Mouse (Mus musculus) hindbrain, embryonic 16.5 days (tissue): ENCODE results near the gene Mfsd4b5. TPM values are rescaled to one million over a fixed set of nuclear protein-coding genes. Genes with fewer than 3 reads are reported as not detected.
"Not testable (repeated sequence)": the region's sequence is repeated elsewhere in the genome, so short reads cannot be mapped to it uniquely, and the experiment has no call there.

Experiments used
- ATAC-seq: fragments of 200-750 bp; cut with Nextera tagmentation; 2 replicates; pipeline ENCODE4 v1.8.0; 2017; ENCODE audit warnings: moderate TSS enrichment, moderate library complexity
- H3K27ac ChIP-seq: fragments of 300-500 bp; sonication (generic); 2 replicates; pipeline ENCODE4 v1.5.1; 2014; ENCODE audit warnings: low read depth, mild to moderate bottlenecking, control low read depth, low read length, moderate library complexity
- H3K27me3 ChIP-seq: fragments of 300-500 bp; sonication (generic); replicated peaks from 2 replicates; pipeline ENCODE4 v1.6.1; 2014; ENCODE audit warnings: low read length; ENCODE audit not compliant: control insufficient read depth, insufficient read depth
- H3K36me3 ChIP-seq: fragments of 300-500 bp; sonication (generic); 2 replicates; pipeline ENCODE4 v1.6.1; 2014; ENCODE audit warnings: mild to moderate bottlenecking, low read length, moderate library complexity, mixed read lengths; ENCODE audit not compliant: control insufficient read depth, insufficient read depth
- H3K4me1 ChIP-seq: fragments of 300-500 bp; sonication (generic); 2 replicates; pipeline ENCODE4 v1.6.1; 2014; ENCODE audit warnings: low read depth, low read length; ENCODE audit not compliant: control insufficient read depth, insufficient read depth
- H3K4me2 ChIP-seq: fragments of 300-500 bp; sonication (generic); 2 replicates; pipeline ENCODE4 v1.6.1; 2014; ENCODE audit warnings: mild to moderate bottlenecking, low read length, control low read depth, moderate library complexity
- H3K4me3 ChIP-seq: fragments of 300-500 bp; sonication (generic); 2 replicates; pipeline ENCODE4 v1.5.1; 2014; ENCODE audit warnings: mild to moderate bottlenecking, low read length, control low read depth, moderate library complexity
- H3K9ac ChIP-seq: fragments of 300-500 bp; sonication (generic); 2 replicates; pipeline ENCODE4 v1.6.1; 2014; ENCODE audit warnings: low read depth, mild to moderate bottlenecking, control low read depth, low read length, moderate library complexity
- H3K9me3 ChIP-seq: fragments of 300-500 bp; sonication (generic); 2 replicates; pipeline ENCODE4 v1.6.1; 2014; ENCODE audit warnings: mild to moderate bottlenecking, low read length, moderate library complexity; ENCODE audit not compliant: control insufficient read depth
- WGBS: fragments of 180-500 bp; shearing (Covaris S2); extraction: QIAGEN DNeasy Blood & Tissue Kit; methylation state at CpG from one replicate; pipeline ENCODE4 v1.1.7; 2014; 5-methylcytosine and 5-hydroxymethylcytosine counted together
- polyA plus RNA-seq: library from polyadenylated mRNA; unstranded; fragments of >200 nt; fragmentation: Nextera tagmentation; extraction: Ambion mirVana; gene quantifications from 2 replicates; pipeline ENCODE4 v1.2.1, GENCODE M21; 2015

Mfsd4b5 gene
- polyA plus RNA-seq, 1 experiment from 2014 or later: not detected

- no peak overlapping the region for H3K27ac ChIP-seq
- 67% methylated on average over 2 of the region's 2 CpGs for WGBS
- H3K9me3 ChIP-seq: no peaks in the 10 kb centered on the region
- no peak overlapping the region for H3K4me2 ChIP-seq
- no peaks in the 10 kb centered on the region for H3K27me3 ChIP-seq
- H3K36me3 ChIP-seq: no peaks in the 10 kb centered on the region
- no peak overlapping the region for H3K4me3 ChIP-seq
- no peak overlapping the region for H3K9ac ChIP-seq
- ATAC-seq: no peak
- H3K4me1 ChIP-seq: peaks cover 9% of the 10 kb centered on the region
Observed at GRCm38 (mm10) chr10:40020401-40020800, 34.0 kb upstream of the Mfsd4b5 start.

- Histone ChIP-seq H3K36me3 (no peaks in the 10 kb centered on the region), H3K27ac (no peak overlapping the region), H3K4me1 (peaks cover 7% of the 10 kb centered on the region), H3K4me2 (no peak overlapping the region), H3K9ac (no peak overlapping the region), H3K27me3 (no peaks in the 10 kb centered on the region), H3K4me3 (no peak overlapping the region), H3K9me3 (no peaks in the 10 kb centered on the region)
- 84% methylated on average over 3 of the region's 3 CpGs for WGBS
- ATAC-seq: no peak
Observed at GRCm38 (mm10) chr10:40019492-40019891, 33.0 kb upstream of the Mfsd4b5 start.

- Histone ChIP-seq H3K9me3 (no peaks in the 10 kb centered on the region), H3K4me3 (no peak overlapping the region), H3K4me2 (no peak overlapping the region), H3K27ac (no peak overlapping the region), H3K27me3 (no peaks in the 10 kb centered on the region), H3K4me1 (no peaks in the 10 kb centered on the region), H3K9ac (no peak overlapping the region), H3K36me3 (no peaks in the 10 kb centered on the region)
- WGBS: 74% methylated on average over 5 of the region's 5 CpGs
- no peak for ATAC-seq
Observed at GRCm38 (mm10) chr10:40018261-40018860, 31.9 kb upstream of the Mfsd4b5 start.

GRCm38 (mm10) chr10:40009591-40009990 lies 23.1 kb upstream of the Mfsd4b5 start:
- no peak overlapping the region for H3K4me3 ChIP-seq
- no peaks in the 10 kb centered on the region for H3K4me1 ChIP-seq
- no peaks in the 10 kb centered on the region for H3K27me3 ChIP-seq
- H3K9me3 ChIP-seq: no peaks in the 10 kb centered on the region
- WGBS: 90% methylated on average over 11 of the region's 11 CpGs
- no peak overlapping the region for H3K9ac ChIP-seq
- no peak for ATAC-seq
- no peak overlapping the region for H3K27ac ChIP-seq
- H3K4me2 ChIP-seq: no peak overlapping the region
- H3K36me3 ChIP-seq: no peaks in the 10 kb centered on the region

GRCm38 (mm10) chr10:40008847-40009246 lies 22.4 kb upstream of the Mfsd4b5 start:
- H3K9me3 ChIP-seq, H3K36me3 ChIP-seq, H3K4me1 ChIP-seq, H3K27me3 ChIP-seq, H3K4me2 ChIP-seq, H3K9ac ChIP-seq, H3K27ac ChIP-seq, ATAC-seq, H3K4me3 ChIP-seq: not testable (repeated sequence)
- WGBS: 81% methylated on average over 4 of the region's 4 CpGs

GRCm38 (mm10) chr10:40007953-40008352 lies 21.5 kb upstream of the Mfsd4b5 start:
- no peak for ATAC-seq
- H3K36me3 ChIP-seq: no peaks in the 10 kb centered on the region
- H3K27me3 ChIP-seq: no peaks in the 10 kb centered on the region
- H3K4me3 ChIP-seq: no peak overlapping the region
- no peak overlapping the region for H3K27ac ChIP-seq
- 88% methylated on average over 4 of the region's 4 CpGs for WGBS
- H3K9ac ChIP-seq: no peak overlapping the region
- H3K4me1 ChIP-seq: no peaks in the 10 kb centered on the region
- H3K9me3 ChIP-seq: no peaks in the 10 kb centered on the region
- no peak overlapping the region for H3K4me2 ChIP-seq

GRCm38 (mm10) chr10:40006963-40007362 lies 20.5 kb upstream of the Mfsd4b5 start:
- 33% methylated on average over 10 of the region's 10 CpGs for WGBS
- no peak overlapping the region for H3K4me2 ChIP-seq
- ATAC-seq: no peak
- no peaks in the 10 kb centered on the region for H3K36me3 ChIP-seq
- H3K4me3 ChIP-seq: no peak overlapping the region
- no peaks in the 10 kb centered on the region for H3K27me3 ChIP-seq
- no peaks in the 10 kb centered on the region for H3K9me3 ChIP-seq
- no peak overlapping the region for H3K27ac ChIP-seq
- no peak overlapping the region for H3K9ac ChIP-seq
- no peaks in the 10 kb centered on the region for H3K4me1 ChIP-seq

- no peaks in the 10 kb centered on the region for H3K4me1 ChIP-seq
- no peak overlapping the region for H3K9ac ChIP-seq
- no peak overlapping the region for H3K4me2 ChIP-seq
- no peak overlapping the region for H3K4me3 ChIP-seq
- no peaks in the 10 kb centered on the region for H3K9me3 ChIP-seq
- H3K27me3 ChIP-seq: no peaks in the 10 kb centered on the region
- no peak for ATAC-seq
- no peaks in the 10 kb centered on the region for H3K36me3 ChIP-seq
- 93% methylated on average over 2 of the region's 2 CpGs for WGBS
- H3K27ac ChIP-seq: no peak overlapping the region
Observed at GRCm38 (mm10) chr10:40000746-40001145, 14.3 kb upstream of the Mfsd4b5 start.

- Histone ChIP-seq H3K4me2 (no peak overlapping the region), H3K9me3 (no peaks in the 10 kb centered on the region), H3K27me3 (no peaks in the 10 kb centered on the region), H3K4me3 (no peak overlapping the region), H3K27ac (no peak overlapping the region), H3K4me1 (no peaks in the 10 kb centered on the region), H3K9ac (no peak overlapping the region), H3K36me3 (no peaks in the 10 kb centered on the region)
- ATAC-seq: no peak
- WGBS: 67% methylated on average over 4 of the region's 4 CpGs
Observed at GRCm38 (mm10) chr10:39991155-39991554, 4.7 kb upstream of the Mfsd4b5 start.

GRCm38 (mm10) chr10:39982604-39983003 lies 3.8 kb downstream of the Mfsd4b5 start:
- WGBS: 80% methylated on average over 5 of the region's 5 CpGs
- Histone ChIP-seq H3K27ac (no peak overlapping the region), H3K4me1 (no peaks in the 10 kb centered on the region), H3K4me3 (no peak overlapping the region), H3K27me3 (no peaks in the 10 kb centered on the region), H3K36me3 (no peaks in the 10 kb centered on the region), H3K9ac (no peak overlapping the region), H3K9me3 (peaks cover 7% of the 10 kb centered on the region), H3K4me2 (no peak overlapping the region)
- ATAC-seq: no peak
